Mouse (Mus musculus): ENCODE results near the gene Ddx54. TPM values are rescaled to one million over a fixed set of nuclear protein-coding genes. Genes with fewer than 3 reads are reported as not detected.

Gene Ddx54
- polyA plus RNA-seq, 1 experiment from 2014 or later, result 17.9 TPM

GRCm38 (mm10) chr5:120624427-120624826 lies 11.9 kb downstream of the Ddx54 start:
- H3K9ac ChIP-seq (ENCODE audit: low read length), result no peak overlapping the region
- H3K4me3 ChIP-seq (ENCODE audit: control insufficient read depth in 1 of 2, insufficient read depth in 1 of 2, low read depth in 1 of 2, low read length in 2 of 2), result no peak overlapping the region
- peaks cover 92% of the 10 kb centered on the region for H3K36me3 ChIP-seq (ENCODE audit: control insufficient read depth, insufficient read depth, low read length)
- peaks cover 5 to 15% of the 10 kb centered on the region in 2 experiments for H3K4me1 ChIP-seq (ENCODE audit: control insufficient read depth in 2 of 2, insufficient read depth in 2 of 2, low read length in 2 of 2)
- WGBS, result 96% methylated on average over 10 of the region's 10 CpGs
- no peak for ATAC-seq (ENCODE audit: insufficient number of reproducible peaks, insufficient read depth, low FRiP score, low read depth)
- H3K4me2 ChIP-seq (ENCODE audit: low read length), result no peak overlapping the region
- no peak overlapping the region for H3K27ac ChIP-seq (replicated peaks in 1 of 2; ENCODE audit: control insufficient read depth in 1 of 2, insufficient read depth in 1 of 2, low read depth in 2 of 2, low read length in 2 of 2)
- no peaks in the 10 kb centered on the region for H3K9me3 ChIP-seq (ENCODE audit: control insufficient read depth, low read length)
- no peaks in the 10 kb centered on the region for H3K27me3 ChIP-seq (ENCODE audit: control insufficient read depth, insufficient read depth, low read length)

GRCm38 (mm10) chr5:120626399-120626798 lies 13.9 kb downstream of the Ddx54 start:
- peaks cover 8% of the 10 kb centered on the region for H3K27me3 ChIP-seq (ENCODE audit: control insufficient read depth, insufficient read depth, low read length)

GRCm38 (mm10) chr5:120627515-120628300 lies 15.2 kb downstream of the Ddx54 start:
- peaks cover 8% of the 10 kb centered on the region for H3K27me3 ChIP-seq (ENCODE audit: control insufficient read depth, insufficient read depth, low read length)
- H3K27ac ChIP-seq (replicated peaks in 1 of 2; ENCODE audit: control insufficient read depth in 1 of 2, insufficient read depth in 1 of 2, low read depth in 2 of 2, low read length in 2 of 2), result no peak overlapping the region
- WGBS, result 91% methylated on average over 15 of the region's 15 CpGs
- H3K4me2 ChIP-seq (ENCODE audit: low read length), result no peak overlapping the region
- peaks cover 59% of the 10 kb centered on the region for H3K36me3 ChIP-seq (ENCODE audit: control insufficient read depth, insufficient read depth, low read length)
- H3K4me3 ChIP-seq (ENCODE audit: control insufficient read depth in 1 of 2, insufficient read depth in 1 of 2, low read depth in 1 of 2, low read length in 2 of 2), result no peak overlapping the region
- ATAC-seq (ENCODE audit: insufficient number of reproducible peaks, insufficient read depth, low FRiP score, low read depth), result no peak
- no peak overlapping the region for H3K9ac ChIP-seq (ENCODE audit: low read length)
- 0 out of 2 replicates have a peak, but pooled peaks cover 2% of the 10 kb centered on the region for H3K9me3 ChIP-seq (ENCODE audit: control insufficient read depth, low read length)
- peaks cover 6 to 10% of the 10 kb centered on the region in 2 experiments for H3K4me1 ChIP-seq (ENCODE audit: control insufficient read depth in 2 of 2, insufficient read depth in 2 of 2, low read length in 2 of 2)

More at GRCm38 (mm10) chr5:120626399-120626798, 13.9 kb downstream of the Ddx54 start:
- Histone ChIP-seq H3K4me1 (ENCODE audit: control insufficient read depth in 2 of 2, insufficient read depth in 2 of 2, low read length in 2 of 2) (peaks cover 10 to 11% of the 10 kb centered on the region in 2 experiments), H3K9ac (ENCODE audit: low read length) (no peak overlapping the region), H3K9me3 (ENCODE audit: control insufficient read depth, low read length) (no peaks in the 10 kb centered on the region), H3K36me3 (ENCODE audit: control insufficient read depth, insufficient read depth, low read length) (peaks cover 72% of the 10 kb centered on the region), H3K4me2 (ENCODE audit: low read length) (no peak overlapping the region), H3K4me3 (ENCODE audit: control insufficient read depth in 1 of 2, insufficient read depth in 1 of 2, low read depth in 1 of 2, low read length in 2 of 2) (no peak overlapping the region), H3K27ac (replicated peaks in 1 of 2; ENCODE audit: control insufficient read depth in 1 of 2, insufficient read depth in 1 of 2, low read depth in 2 of 2, low read length in 2 of 2) (no peak overlapping the region)
- no peak for ATAC-seq (ENCODE audit: insufficient number of reproducible peaks, insufficient read depth, low FRiP score, low read depth)
- 49% methylated on average over 19 of the region's 19 CpGs for WGBS

- H3K9ac ChIP-seq (ENCODE audit: low read length), result no peak overlapping the region
- ATAC-seq (ENCODE audit: insufficient number of reproducible peaks, insufficient read depth, low FRiP score, low read depth), result no peak
- H3K9me3 ChIP-seq (ENCODE audit: control insufficient read depth, low read length), result 0 out of 2 replicates have a peak, but pooled peaks cover 2% of the 10 kb centered on the region
- no peak overlapping the region for H3K4me3 ChIP-seq (ENCODE audit: control insufficient read depth in 1 of 2, insufficient read depth in 1 of 2, low read depth in 1 of 2, low read length in 2 of 2)
- H3K27me3 ChIP-seq (ENCODE audit: control insufficient read depth, insufficient read depth, low read length), result peaks cover 8% of the 10 kb centered on the region
- peaks cover 50% of the 10 kb centered on the region for H3K36me3 ChIP-seq (ENCODE audit: control insufficient read depth, insufficient read depth, low read length)
- no peak overlapping the region for H3K27ac ChIP-seq (replicated peaks in 1 of 2; ENCODE audit: control insufficient read depth in 1 of 2, insufficient read depth in 1 of 2, low read depth in 2 of 2, low read length in 2 of 2)
- H3K4me2 ChIP-seq (ENCODE audit: low read length), result no peak overlapping the region
- peaks cover 6 to 10% of the 10 kb centered on the region in 2 experiments; a peak in 3 of 4 replicates for H3K4me1 ChIP-seq (ENCODE audit: control insufficient read depth in 2 of 2, insufficient read depth in 2 of 2, low read length in 2 of 2)
- WGBS, result 40% methylated on average over 7 of the region's 7 CpGs
Observed at GRCm38 (mm10) chr5:120628624-120629023, 16.1 kb downstream of the Ddx54 start.

DNA sequence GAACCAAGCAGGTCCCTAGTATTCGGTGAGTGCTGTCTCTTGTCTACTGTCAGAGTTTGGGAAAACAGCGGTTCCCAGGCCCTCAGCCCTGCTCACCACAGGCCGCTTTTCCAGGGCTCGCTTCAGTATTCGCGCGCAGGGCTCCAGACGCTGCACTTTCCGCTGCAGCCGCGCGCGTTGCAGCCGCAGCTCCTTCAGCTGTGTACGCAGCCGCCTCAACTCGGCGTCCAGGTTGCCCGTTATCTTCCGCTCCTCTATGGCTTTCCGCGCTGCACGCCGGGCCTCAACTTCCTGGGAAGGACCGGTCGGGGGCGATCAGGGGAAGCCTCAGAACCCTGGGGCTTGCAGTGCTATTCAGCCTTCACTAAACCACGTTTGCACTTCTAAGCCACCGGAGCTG lies 18.6 kb downstream of the Ddx54 start:
- Histone ChIP-seq H3K9ac (ENCODE audit: low read length) (peak overlapping the region; percentile 36), H3K36me3 (ENCODE audit: control insufficient read depth, insufficient read depth, low read length) (peaks cover 25% of the 10 kb centered on the region), H3K4me3 (ENCODE audit: control insufficient read depth in 1 of 2, insufficient read depth in 1 of 2, low read depth in 1 of 2, low read length in 2 of 2) (peak overlapping the region; percentile 19 to 32), H3K4me2 (ENCODE audit: low read length) (peak overlapping the region; percentile 57), H3K27ac (replicated peaks in 1 of 2; ENCODE audit: control insufficient read depth in 1 of 2, insufficient read depth in 1 of 2, low read depth in 2 of 2, low read length in 2 of 2) (no peak overlapping the region), H3K4me1 (ENCODE audit: control insufficient read depth in 2 of 2, insufficient read depth in 2 of 2, low read length in 2 of 2) (peaks cover 6 to 10% of the 10 kb centered on the region in 2 experiments; a peak in 3 of 4 replicates), H3K27me3 (ENCODE audit: control insufficient read depth, insufficient read depth, low read length) (peaks cover 8% of the 10 kb centered on the region), H3K9me3 (ENCODE audit: control insufficient read depth, low read length) (peaks cover 6% of the 10 kb centered on the region; the same call in 1 of the 2 replicates)
- 4% methylated on average over 29 of the region's 29 CpGs for WGBS
- ATAC-seq (ENCODE audit: insufficient number of reproducible peaks, insufficient read depth, low FRiP score, low read depth), result no peak

DNA sequence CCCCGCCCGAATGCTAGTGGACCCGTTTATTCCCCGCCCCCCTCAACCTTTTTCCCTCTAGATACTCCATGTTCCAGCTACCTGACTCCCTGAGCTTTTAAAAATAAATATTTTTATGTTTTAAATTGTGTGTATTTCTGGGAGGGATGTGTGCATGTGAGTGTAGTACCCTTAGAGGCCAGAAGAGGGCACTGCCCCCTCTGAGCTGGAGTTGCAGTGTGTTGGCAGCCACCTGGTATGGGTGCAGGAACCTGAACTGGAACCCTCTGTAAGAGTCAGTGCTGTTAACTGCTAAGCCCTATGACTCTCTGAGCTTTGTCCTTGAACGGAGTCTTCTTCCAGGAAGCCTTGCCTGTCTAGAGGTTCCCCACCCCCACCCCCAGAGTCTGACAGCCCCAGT lies 19.4 kb downstream of the Ddx54 start:
- Histone ChIP-seq H3K36me3 (ENCODE audit: control insufficient read depth, insufficient read depth, low read length) (peaks cover 17% of the 10 kb centered on the region), H3K4me2 (ENCODE audit: low read length) (no peak overlapping the region), H3K4me3 (ENCODE audit: control insufficient read depth in 1 of 2, insufficient read depth in 1 of 2, low read depth in 1 of 2, low read length in 2 of 2) (no peak overlapping the region), H3K27ac (replicated peaks in 1 of 2; ENCODE audit: control insufficient read depth in 1 of 2, insufficient read depth in 1 of 2, low read depth in 2 of 2, low read length in 2 of 2) (no peak overlapping the region), H3K4me1 (ENCODE audit: control insufficient read depth in 2 of 2, insufficient read depth in 2 of 2, low read length in 2 of 2) (peaks cover 6 to 10% of the 10 kb centered on the region in 2 experiments; a peak in 3 of 4 replicates), H3K9ac (ENCODE audit: low read length) (no peak overlapping the region), H3K27me3 (ENCODE audit: control insufficient read depth, insufficient read depth, low read length) (peaks cover 8% of the 10 kb centered on the region), H3K9me3 (ENCODE audit: control insufficient read depth, low read length) (peaks cover 6% of the 10 kb centered on the region; the same call in 1 of the 2 replicates)
- ATAC-seq (ENCODE audit: insufficient number of reproducible peaks, insufficient read depth, low FRiP score, low read depth), result no peak
- 86% methylated on average over 5 of the region's 5 CpGs for WGBS

GRCm38 (mm10) chr5:120634131-120634530 lies 21.6 kb downstream of the Ddx54 start, which contains the start of gene Cfap73:
Cfap73 (minus strand) TSS chr5:120634235.
- no peak within 1 kb of the TSS for H3K4me3 ChIP-seq (ENCODE audit: control insufficient read depth in 1 of 2, insufficient read depth in 1 of 2, low read depth in 1 of 2, low read length in 2 of 2)
- H3K27ac ChIP-seq (replicated peaks in 1 of 2; ENCODE audit: control insufficient read depth in 1 of 2, insufficient read depth in 1 of 2, low read depth in 2 of 2, low read length in 2 of 2), result no peak within 1 kb of the TSS
- peaks cover 0 to 5% of the 10 kb centered on the region in 2 experiments; a peak in 2 of 4 replicates for H3K4me1 ChIP-seq (ENCODE audit: control insufficient read depth in 2 of 2, insufficient read depth in 2 of 2, low read length in 2 of 2)
- no peak within 1 kb of the TSS for H3K9ac ChIP-seq (ENCODE audit: low read length)
- peaks cover 8% of the 10 kb centered on the region for H3K27me3 ChIP-seq (ENCODE audit: control insufficient read depth, insufficient read depth, low read length)
- WGBS, result 39% methylated on average over 9 of the region's 9 CpGs
- H3K9me3 ChIP-seq (ENCODE audit: control insufficient read depth, low read length), result peaks cover 6% of the 10 kb centered on the region; the same call in 1 of the 2 replicates
- no peak within 1 kb of the TSS for H3K4me2 ChIP-seq (ENCODE audit: low read length)
- no peaks in the 10 kb centered on the region for H3K36me3 ChIP-seq (ENCODE audit: control insufficient read depth, insufficient read depth, low read length)
- no peak for ATAC-seq (ENCODE audit: insufficient number of reproducible peaks, insufficient read depth, low FRiP score, low read depth)

All from heart, embryonic 14.5 days (tissue).